Mouse (Mus musculus): ENCODE measurements around the gene Hsf4.
A peak's percentile ranks its signal among the peaks of the same experiment; 100 is the strongest.
"Not testable (repeated sequence)": the region's sequence is repeated elsewhere in the genome, so short reads cannot be mapped to it uniquely, and the experiment has no call there.

Gene Hsf4

DNA sequence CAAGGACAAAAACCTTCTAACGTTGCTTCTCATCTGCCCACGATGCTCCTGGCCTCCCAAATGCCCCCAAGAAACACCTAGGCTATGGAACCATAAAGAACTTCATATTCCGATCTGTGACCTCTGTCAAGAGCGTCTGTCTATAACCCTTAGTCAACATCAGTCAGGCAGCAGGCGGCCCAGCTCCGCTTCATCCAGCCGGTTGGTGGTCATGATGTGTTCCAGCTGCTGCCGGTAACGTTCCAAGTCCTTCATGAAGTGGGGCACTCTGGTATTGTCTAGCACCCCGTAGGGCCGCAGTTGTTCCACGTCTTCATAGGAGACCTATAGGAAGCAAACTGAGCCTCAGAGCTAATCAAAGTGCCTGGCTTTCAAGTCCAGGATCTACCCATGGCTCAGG lies 12.2 kb downstream of the Hsf4 start:
- ATAC-seq (ENCODE audit: insufficient number of reproducible peaks, low FRiP score, low TSS enrichment), result no peak

DNA sequence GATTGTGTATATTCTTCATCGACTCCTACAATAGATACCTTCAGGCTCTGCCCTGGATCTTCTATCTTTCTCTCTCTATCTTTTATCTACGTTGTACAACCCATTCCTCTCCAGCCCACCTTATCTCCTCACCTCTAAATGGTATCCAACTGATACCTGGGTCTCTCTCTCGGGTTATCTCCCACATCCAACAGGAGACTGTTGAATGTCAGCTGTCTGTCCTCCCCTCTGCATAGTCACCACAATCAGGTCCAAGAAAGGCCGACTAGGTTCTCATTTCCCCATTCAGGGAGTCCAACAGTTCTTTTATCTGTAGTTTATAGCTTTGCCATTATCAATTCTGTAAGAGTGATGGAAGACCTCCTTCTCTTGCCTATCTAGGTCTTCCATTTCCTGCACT lies 12.6 kb downstream of the Hsf4 start:
- ATAC-seq (ENCODE audit: insufficient number of reproducible peaks, low FRiP score, low TSS enrichment), result no peak

DNA sequence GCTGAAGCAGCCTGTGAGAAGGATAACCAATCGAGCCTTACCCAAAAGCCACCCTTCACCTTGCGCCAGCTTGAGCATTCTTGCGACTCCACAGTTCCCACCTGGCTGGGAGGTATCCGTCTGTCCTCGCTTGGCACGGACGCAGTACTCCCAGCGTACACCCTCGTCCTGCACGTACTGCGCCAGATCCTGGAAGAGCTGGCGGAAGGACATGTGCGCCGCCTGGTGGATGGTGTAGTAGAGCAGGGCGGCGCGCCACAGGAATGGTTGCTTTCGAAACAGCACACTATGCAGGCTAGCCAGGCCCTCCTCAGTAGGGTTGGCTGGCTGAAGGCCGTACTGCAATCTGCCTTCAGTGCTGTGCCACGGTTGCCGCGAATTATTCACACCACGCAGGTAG lies 13.5 kb downstream of the Hsf4 start:
- ATAC-seq (ENCODE audit: insufficient number of reproducible peaks, low FRiP score, low TSS enrichment), result 0 out of 2 replicates have a peak, but pooled peaks have one; percentile 16

DNA sequence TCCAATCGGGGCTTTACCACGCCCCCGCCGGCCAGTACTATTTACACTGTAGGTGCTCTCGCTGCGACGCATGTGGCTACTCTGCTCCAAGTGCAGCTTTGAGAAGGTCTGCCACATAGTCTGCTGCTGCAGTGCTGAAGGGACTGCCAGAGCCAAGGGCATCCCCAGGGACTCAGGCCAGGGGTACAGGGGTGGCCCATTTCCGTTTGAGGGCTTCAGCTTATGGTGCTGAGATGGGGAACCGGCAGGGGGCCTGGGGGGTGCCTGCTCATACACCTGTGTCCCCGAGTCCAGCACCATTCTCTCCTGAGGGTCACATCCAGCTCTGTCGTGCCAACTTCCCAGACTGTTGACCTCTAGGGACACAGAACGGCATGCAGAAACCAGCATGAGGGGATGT lies 15.9 kb downstream of the Hsf4 start:
- no peak for ATAC-seq (ENCODE audit: insufficient number of reproducible peaks, low FRiP score, low TSS enrichment)

DNA sequence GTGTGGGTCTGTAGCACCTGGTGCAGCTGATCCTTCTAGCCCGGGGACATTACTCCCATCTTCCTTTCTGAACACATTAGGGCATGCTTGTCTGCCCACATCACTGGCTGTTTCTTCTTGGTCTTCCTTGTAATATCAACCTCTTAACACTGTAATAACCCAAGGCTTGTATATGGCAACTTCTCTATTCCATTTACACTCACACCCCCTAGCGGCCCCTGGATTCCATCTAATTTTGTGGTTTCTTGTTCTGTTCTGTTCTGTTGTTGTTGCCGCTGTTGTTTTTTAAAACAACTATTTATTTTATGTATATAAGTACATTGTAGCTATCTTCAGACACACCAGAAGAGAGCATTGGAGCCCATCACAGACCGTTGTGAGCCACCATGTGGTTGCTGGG lies 17.3 kb downstream of the Hsf4 start:
- no peak for ATAC-seq (ENCODE audit: insufficient number of reproducible peaks, low FRiP score, low TSS enrichment)

DNA sequence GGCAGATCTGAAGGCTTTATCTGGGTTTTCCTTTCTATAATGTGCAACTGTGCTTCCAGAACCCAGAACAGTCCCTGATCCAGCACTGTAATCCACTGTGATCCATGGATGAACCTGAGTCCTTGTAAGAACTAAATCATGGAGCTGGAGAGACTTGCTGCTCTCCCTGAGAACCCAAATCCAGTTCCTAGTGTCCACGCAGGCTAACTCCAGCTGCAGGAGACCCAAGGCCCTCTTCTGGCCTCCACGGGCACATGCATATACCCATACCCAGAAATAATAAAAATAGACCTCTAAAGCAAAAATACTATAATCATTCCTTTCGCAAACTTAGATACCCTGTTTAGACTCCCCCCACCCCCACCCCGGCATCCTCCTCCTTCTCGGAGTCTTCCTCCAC lies 18.6 kb downstream of the Hsf4 start:
- no peak for ATAC-seq (ENCODE audit: insufficient number of reproducible peaks, low FRiP score, low TSS enrichment)

DNA sequence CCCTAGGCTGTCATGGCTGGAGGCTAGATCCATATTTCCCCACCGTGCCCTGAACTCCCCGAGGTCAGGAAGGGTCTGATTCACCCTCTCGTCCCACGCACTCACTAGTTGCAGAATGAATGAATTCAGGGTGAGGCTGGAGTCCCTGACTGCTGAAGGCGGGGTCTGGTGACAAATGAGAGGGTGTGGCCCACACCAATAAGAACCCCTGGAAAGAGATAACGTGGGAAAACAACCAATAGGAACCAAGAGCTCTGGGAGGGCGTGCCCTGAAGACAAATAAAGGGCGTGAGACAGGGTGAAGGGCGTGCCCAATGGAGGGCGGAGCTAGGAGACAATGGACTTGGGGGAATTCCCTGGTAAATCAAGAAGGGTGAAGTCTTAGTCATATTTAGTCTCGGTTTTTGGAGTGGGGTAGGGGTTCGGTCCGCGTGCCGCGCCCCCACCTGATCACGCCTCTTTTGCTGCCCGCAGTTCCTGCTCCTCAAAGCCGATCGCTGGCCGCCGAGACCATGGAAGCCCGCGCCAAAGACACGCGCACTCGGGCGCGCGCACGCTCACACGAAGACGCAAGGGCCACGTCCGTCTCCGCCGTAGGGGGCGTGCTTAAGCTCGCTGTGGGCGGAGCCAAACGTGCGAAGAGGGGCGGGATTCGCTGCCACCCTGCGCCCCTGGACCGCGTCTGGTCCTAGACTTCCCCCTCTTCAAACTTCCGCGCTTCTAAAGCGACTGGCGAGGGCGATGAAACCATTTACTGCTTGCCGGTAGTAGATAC lies 19.5 kb downstream of the Hsf4 start:
- peak; percentile 73 for ATAC-seq (ENCODE audit: insufficient number of reproducible peaks, low FRiP score, low TSS enrichment)

DNA sequence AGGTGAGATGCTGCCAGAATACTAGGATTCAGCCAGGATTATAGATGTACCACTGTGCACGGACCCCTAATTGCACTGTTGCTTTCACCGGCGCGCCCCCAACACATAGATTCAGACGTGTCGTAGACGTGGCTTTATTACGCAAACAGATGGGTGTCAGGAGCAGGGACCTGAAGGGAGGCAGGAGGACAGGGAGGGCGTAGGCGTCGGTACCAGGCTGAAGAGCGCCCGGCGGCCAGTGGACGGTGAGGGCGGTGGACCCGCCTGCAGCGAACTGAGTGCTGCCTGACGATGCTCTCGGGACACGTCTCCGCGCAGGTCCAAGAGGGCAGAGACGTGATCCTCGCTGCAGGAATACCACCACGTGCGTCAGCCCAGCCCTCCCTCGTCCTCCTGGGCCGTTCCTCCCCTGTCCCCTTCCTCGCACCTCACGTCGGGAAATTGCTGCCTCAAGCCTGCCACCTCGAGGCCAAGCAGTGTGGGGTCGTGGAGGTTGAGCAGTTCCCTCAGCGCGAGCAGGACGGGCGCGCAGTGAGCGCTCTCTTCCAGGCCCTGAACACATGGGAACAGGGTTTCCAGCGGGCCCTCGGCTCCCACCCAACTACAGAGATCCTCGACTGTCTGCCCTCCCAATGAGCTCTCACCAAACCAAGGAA lies 20.3 kb downstream of the Hsf4 start, which contains the start of gene 4931428F04Rik:
TSS of gene 4931428F04Rik (minus strand) at position 60 of the 656 bp plus-strand sequence.
- peak; percentile 6; the same call in 1 of the 2 replicates for ATAC-seq (ENCODE audit: insufficient number of reproducible peaks, low FRiP score, low TSS enrichment)

DNA sequence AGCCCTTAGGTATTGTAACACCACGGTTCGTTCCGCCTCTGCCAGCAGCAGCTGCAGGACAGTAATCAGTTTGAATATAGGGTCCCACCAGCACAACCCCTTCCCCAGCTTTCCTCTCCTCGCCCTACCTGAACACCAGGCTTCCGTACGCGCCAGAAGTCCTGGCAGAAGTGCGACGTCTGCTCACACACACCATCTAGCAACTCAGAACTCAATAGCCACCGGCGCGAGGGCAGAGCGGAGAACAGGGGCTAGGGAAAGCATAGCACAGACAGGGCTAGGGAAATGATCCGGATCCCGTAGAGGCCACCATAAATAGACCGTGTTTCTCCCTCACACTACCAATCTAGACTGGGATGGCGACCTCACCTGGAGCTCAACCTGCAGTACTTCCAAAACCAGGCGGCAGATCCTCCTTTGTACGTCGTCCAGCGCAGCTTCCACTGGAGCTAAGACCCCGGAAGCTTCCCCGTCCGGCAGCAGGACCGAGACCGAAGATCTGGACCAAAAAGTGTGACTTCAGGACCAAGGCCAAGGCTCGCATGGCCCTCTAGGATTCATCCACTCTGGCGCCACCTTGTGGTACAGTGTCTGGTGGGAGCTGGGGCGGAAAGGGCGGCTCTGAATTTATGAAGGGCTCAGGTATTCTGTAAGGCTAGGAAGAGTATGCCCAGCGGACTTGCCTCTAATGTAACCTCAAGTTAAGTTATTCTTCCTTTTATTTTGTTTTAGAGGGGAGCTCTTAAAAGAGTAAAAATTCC lies 21.1 kb downstream of the Hsf4 start:
- ATAC-seq (ENCODE audit: insufficient number of reproducible peaks, low FRiP score, low TSS enrichment), result no peak

DNA sequence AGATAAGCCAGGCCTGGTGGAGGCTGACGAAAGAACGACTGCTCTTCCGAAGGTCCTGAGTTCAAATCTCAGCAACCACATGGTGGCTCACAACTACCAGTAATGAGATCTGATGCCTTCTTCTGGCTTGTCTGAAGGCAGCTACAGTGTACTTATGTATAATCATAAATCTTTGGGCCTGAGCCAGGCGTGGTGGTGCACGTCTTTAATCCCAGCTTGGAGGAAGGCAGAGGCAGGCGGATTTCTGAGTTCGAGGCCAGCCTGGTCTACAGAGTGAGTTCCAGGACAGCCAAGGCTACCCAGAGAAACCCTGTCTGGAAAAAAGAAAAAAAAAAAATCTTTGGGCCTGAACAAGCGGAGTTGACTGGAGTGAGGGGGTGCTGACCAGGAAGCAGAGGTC lies 21.8 kb downstream of the Hsf4 start:
- not testable (repeated sequence) for ATAC-seq (ENCODE audit: insufficient number of reproducible peaks, low FRiP score, low TSS enrichment)

DNA sequence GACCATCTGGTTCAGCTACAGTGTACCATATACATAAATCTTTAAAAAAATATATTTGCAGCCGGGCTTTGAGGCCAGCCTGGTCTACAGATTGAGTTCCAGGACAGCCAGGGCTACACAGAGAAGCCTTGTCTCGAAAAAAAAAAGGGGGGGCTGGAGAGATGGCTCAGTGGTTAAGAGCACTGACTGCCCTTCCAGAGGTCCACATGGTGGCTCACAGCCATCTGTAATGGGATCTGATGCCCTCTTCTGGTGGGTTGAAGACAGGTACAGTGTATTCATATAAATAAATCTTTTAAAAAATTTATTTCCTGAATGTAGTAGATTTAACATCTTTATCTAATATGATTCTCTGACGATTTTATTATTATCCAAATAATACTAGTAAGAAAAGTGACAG lies 22.2 kb downstream of the Hsf4 start:
- ATAC-seq (ENCODE audit: insufficient number of reproducible peaks, low FRiP score, low TSS enrichment), result not testable (repeated sequence)

DNA sequence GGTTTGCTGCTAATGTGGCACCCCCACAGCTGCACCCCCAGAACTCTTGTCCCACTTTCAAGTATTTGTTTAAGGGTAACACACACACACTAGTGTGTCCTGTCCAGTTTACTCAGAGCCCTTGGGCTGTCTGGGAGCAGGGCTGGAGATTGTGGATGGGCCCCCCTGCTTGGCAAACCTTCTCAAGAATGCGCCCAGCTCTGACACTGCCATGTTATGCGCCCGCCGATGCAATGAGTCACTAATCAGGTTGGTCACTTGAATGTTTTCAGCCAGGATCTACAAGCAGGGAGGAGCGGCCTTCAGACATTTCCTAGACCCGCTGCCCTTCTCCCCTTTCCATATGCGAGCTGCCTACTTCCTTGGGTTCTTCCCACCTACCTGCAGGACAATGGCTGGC lies 22.9 kb downstream of the Hsf4 start:
- ATAC-seq (ENCODE audit: insufficient number of reproducible peaks, low FRiP score, low TSS enrichment), result no peak

DNA sequence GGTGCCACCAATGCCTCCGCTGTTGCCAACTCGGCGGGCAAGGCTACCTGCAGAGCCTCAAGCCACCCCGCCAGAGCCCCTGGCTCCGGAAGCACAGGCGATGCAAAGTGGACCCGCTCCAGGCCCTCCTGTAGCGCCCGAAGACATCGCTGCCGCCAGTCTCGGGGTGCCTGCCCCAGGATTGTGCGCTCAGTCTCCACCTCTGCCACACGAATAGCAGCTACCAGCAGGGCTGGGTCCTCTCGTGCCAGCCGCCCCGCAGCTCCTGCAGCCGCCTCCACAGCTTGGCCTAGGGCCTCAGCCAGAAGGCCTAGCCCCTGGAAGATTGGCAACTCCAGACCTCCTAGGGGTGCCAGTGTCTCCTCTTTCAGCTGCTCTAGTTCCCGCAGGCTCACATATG lies 23.8 kb downstream of the Hsf4 start:
- peak; percentile 4; the same call in 1 of the 2 replicates for ATAC-seq (ENCODE audit: insufficient number of reproducible peaks, low FRiP score, low TSS enrichment)

DNA sequence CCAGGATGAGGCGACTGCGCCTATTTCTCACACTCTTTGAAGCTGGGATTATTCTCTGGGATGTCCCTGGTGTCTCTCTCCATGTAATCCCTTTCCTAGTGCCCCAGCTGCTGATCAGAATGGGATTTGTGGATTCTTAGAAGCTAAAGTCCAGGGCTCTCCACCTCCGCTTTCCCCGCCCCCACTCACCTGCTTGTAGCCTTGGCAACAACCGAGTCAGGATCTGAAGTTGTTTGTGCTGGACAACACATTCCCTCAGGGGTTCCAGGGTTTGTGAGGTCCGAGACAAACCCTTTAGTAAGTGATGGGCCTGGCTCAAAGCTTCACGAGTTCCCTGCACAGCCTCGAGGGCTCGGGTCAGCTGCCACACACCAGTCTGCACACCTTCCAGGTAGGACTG lies 25.2 kb downstream of the Hsf4 start:
- ATAC-seq (ENCODE audit: insufficient number of reproducible peaks, low FRiP score, low TSS enrichment), result no peak

DNA sequence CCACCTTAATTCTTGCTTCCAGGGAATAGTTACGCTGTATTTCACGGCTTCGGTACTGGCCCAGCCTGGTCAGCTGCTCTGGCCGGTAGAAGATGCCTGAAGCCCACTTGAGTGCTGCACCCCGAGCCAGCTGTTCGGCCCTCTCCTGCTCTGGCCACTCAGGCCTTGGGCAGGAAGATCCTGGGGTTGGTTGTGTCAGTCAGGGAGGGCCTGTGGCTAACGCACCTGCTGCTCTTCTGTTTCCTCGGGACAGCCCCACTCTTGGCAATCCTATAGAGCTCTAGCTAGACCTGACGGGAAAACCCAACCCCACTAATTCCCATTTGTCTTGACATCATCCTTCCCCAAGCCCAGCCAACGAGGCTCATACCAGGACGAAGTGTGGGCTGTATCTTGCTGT lies 25.7 kb downstream of the Hsf4 start:
- no peak for ATAC-seq (ENCODE audit: insufficient number of reproducible peaks, low FRiP score, low TSS enrichment)

DNA sequence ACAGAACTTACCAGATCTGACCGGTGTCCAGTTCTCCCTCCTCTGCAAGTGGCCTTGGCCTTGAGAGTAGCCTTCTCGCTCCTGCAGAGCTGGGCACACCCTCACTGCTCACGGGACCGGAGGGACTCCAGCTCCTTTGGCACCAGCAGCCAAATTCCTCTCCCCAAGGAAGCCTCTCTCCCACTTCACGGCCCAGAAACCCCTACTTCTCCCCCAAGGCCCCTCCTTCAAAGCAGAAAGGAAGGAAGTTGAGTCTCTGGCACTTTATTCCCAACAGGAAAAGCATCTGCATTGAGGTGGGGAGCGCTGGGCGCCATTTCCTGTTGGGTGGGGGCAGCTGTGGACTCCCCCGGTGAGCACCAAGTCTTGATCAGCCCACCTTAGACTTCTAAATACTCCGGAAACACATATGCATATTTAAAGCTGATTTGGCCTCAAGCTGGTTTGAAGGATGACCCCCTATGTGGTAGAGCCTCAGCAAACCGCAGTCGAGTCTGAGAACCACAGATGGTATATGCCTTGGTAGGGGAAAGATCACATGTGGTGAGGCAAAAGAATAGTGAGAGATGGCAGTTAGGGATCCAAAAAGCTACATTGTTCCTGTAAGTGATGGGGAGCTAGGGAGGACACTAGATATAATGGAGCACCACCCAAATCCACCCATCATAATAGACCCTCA lies 26.4 kb downstream of the Hsf4 start, which contains the start of gene Exoc3l:
TSS of gene Exoc3l (minus strand) at position 207 of the 679 bp plus-strand sequence.
- no peak for ATAC-seq (ENCODE audit: insufficient number of reproducible peaks, low FRiP score, low TSS enrichment)

DNA sequence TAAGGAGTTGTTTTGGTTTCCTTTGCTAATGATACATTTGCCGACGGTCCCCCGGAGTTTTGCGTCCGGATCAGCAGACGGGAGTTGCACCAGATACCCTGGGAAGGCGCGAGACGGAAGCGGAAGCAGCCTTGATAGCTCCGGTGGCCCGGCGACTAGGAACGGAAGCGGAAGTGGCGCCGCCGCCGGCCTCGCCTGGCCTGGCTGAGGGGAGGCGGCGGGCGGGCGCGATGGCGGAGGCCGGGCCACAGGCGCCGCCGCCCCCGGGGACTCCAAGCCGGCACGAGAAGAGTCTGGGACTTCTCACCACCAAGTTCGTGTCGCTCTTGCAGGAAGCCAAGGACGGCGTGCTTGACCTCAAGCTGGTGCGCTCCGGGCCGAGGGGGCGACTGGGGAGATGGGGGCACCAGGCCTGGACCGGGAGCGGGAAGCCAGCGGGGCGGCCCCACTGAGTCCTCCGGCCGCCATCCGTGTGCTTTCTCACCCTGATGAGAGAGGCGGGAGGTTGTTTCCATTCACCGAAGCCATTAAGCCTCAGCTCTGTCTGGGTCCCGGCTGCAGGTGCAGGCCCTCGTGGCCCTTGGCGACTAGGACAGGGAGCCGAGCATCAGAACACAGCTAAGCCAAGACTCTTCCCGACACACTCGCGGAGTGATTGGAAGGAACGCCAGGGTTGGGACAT lies 28.1 kb downstream of the Hsf4 start, which contains the start of gene E2f4:
TSS of gene E2f4 (plus strand) at position 153 of the 682 bp plus-strand sequence.
- peak; percentile 74 for ATAC-seq (ENCODE audit: insufficient number of reproducible peaks, low FRiP score, low TSS enrichment)

DNA sequence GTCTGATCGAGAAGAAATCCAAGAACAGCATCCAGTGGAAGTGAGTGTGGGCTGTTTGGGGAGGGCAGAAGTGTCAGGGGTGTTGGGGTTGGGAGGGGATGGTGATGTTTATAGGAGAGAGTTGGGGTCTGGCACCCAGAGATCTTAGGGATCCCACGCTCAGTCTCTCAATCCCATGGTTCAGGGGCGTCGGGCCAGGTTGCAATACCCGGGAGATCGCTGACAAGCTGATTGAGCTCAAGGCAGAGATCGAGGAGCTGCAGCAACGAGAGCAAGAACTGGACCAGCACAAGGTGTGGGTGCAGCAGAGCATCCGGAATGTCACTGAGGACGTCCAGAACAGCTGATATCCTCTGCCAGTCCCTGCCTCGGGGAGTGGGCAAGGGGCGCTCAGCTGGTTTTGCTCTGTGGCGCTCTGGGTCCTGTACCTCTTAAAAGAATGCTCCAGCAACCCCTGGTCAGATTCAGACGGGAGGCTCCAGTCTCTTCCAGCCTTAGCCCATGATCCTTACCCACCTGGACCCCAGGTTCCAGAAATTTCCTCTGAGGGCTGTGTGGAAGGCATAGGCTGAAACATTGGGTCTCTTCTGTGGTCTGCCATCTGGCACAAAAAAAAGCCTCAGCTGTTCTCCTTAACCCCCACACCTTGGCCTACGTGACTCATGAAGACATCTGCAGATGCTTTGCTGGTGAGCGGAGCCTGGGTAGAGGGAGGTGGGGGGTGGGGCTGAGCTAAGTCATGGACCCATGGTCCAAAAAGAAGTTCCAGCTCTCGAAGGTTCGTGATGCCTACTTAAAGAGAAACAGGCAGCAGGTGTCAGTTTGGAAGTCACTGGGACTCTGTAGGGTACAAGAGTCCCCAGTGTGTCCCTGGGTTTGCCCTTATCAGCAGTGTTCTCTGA lies 29.0 kb downstream of the Hsf4 start:
- ATAC-seq (ENCODE audit: insufficient number of reproducible peaks, low FRiP score, low TSS enrichment), result no peak

DNA sequence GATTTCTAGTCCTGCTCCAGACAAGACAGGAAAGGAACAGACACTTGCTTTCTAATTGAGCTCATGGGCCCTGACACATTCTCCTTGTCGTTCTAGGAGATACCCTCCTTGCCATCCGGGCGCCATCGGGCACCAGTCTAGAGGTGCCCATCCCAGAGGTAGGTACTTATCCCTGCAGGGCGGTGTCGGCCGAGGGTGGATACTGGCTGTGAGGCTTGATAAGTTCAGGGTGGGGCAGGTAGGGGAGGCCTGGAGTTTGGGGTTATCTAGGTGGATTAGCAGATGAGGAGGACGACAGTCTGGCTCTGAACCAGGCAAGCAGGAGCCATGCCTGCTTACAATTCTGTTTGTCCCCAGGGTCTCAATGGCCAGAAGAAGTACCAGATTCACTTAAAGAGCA lies 30.4 kb downstream of the Hsf4 start:
- no peak for ATAC-seq (ENCODE audit: insufficient number of reproducible peaks, low FRiP score, low TSS enrichment)

Measured in cerebellum, adult (tissue).